Mouse (Mus musculus): Measurements from ENCODE around the gene Braf. TPM values are rescaled to one million over a fixed set of nuclear protein-coding genes. Genes with fewer than 3 reads are reported as not detected.

The Braf gene
- polyA plus RNA-seq, 1 experiment = 2.2 TPM

- TF ChIP-seq GATA1 (IDR thresholded peaks at IDR 0.05; ENCODE audit: low read length) = no peak
These were observed 47.0 kb downstream of the Braf start for GRCm38 (mm10) chr6:39678241-39678640.

GRCm38 (mm10) chr6:39675081-39675480, 50.2 kb downstream of the Braf start:
- no peak for TF ChIP-seq GATA1 (IDR thresholded peaks at IDR 0.05; ENCODE audit: low read length)

GRCm38 (mm10) chr6:39611296-39611695, 114.0 kb downstream of the Braf start:
- no peak for TF ChIP-seq GATA1 (IDR thresholded peaks at IDR 0.05; ENCODE audit: low read length)

- TF ChIP-seq GATA1 (IDR thresholded peaks at IDR 0.05; ENCODE audit: low read length) = no peak
These were observed 115.1 kb downstream of the Braf start for GRCm38 (mm10) chr6:39610207-39610606.

- no peak for TF ChIP-seq GATA1 (IDR thresholded peaks at IDR 0.05; ENCODE audit: low read length)
These were observed 117.9 kb downstream of the Braf start for GRCm38 (mm10) chr6:39607365-39607764.

GRCm38 (mm10) chr6:39606862-39607261, 118.4 kb downstream of the Braf start:
- TF ChIP-seq GATA1 (IDR thresholded peaks at IDR 0.05; ENCODE audit: low read length) = no peak

- TF ChIP-seq GATA1 (IDR thresholded peaks at IDR 0.05; ENCODE audit: low read length) = no peak
These were observed 119.2 kb downstream of the Braf start for GRCm38 (mm10) chr6:39606056-39606455.

- no peak for TF ChIP-seq GATA1 (IDR thresholded peaks at IDR 0.05; ENCODE audit: low read length)
These were observed 120.7 kb downstream of the Braf start for GRCm38 (mm10) chr6:39604565-39604964.

GRCm38 (mm10) chr6:39601828-39602227, 123.4 kb downstream of the Braf start:
- no peak for TF ChIP-seq GATA1 (IDR thresholded peaks at IDR 0.05; ENCODE audit: low read length)

GRCm38 (mm10) chr6:39600851-39601250, 124.4 kb downstream of the Braf start:
- no peak for TF ChIP-seq GATA1 (IDR thresholded peaks at IDR 0.05; ENCODE audit: low read length)

GRCm38 (mm10) chr6:39592401-39593214, 132.7 kb downstream of the Braf start, which contains the start of gene Ndufb2:
TSS of gene Ndufb2 (plus strand) at chr6:39592574.
- no peak for TF ChIP-seq GATA1 (IDR thresholded peaks at IDR 0.05; ENCODE audit: low read length)

GRCm38 (mm10) chr6:39591481-39591880, 133.8 kb downstream of the Braf start:
- no peak for TF ChIP-seq GATA1 (IDR thresholded peaks at IDR 0.05; ENCODE audit: low read length)

- no peak for TF ChIP-seq GATA1 (IDR thresholded peaks at IDR 0.05; ENCODE audit: low read length)
These were observed 139.7 kb downstream of the Braf start, which contains the start of gene Gm42420 for GRCm38 (mm10) chr6:39585517-39585916. TSS of gene Gm42420 (plus strand) at chr6:39585753.

GRCm38 (mm10) chr6:39581087-39581784, 144.0 kb downstream of the Braf start:
- TF ChIP-seq GATA1 (IDR thresholded peaks at IDR 0.05; ENCODE audit: low read length) = no peak

GRCm38 (mm10) chr6:39580558-39580957, 144.7 kb downstream of the Braf start:
- TF ChIP-seq GATA1 (IDR thresholded peaks at IDR 0.05; ENCODE audit: low read length) = no peak

- TF ChIP-seq GATA1 (IDR thresholded peaks at IDR 0.05; ENCODE audit: low read length) = no peak
These were observed 145.7 kb downstream of the Braf start for GRCm38 (mm10) chr6:39579552-39579951.

- TF ChIP-seq GATA1 (IDR thresholded peaks at IDR 0.05; ENCODE audit: low read length) = no peak
These were observed 150.3 kb downstream of the Braf start for GRCm38 (mm10) chr6:39574951-39575350.
